Comparison of ENCODE assay signal across 8 mouse cellular contexts in the genomic region with DNA sequence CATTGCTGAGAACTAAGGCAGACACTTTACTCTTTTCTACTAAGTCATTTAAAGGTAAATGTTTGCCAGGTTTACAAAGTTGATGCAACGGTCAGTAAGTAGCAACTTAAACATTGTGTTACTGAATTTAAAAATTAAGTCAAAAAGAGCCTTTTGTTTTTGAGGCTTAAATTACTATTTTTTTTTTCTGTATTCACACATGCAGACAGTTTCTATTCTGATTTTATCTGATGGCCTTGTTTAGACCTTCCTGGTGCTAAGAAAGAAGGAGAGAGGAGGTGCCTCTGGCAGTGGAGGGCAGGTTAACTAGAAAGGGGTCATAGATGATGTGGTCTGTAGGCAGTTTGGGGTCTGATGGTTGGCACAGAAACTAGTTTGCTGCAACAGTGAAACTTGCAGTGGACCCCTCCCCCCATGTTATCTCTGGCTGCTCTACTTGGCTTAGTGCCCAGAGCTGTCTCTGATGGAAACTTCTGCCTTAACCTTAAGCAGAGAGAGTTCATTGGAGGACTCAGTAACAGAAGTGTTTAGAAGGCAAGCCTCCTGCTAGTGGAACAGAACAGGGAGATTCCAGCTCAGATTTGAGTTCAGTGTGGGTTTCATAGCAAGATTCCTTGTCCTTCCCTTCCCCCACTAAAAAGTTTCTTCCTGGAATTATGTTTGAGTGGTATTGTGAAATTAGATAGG. TPM values are rescaled to one million over a fixed set of nuclear protein-coding genes. Genes with fewer than 3 reads are reported as not detected.
DNase-seq lines count a peak whose midpoint lies in the region; ATAC-seq and TF ChIP-seq lines count a peak whose summit lies in the region.

No protein-coding gene starts in this region.

- no peak for TF ChIP-seq CTCF in liver, adult 2 months (IDR thresholded peaks at IDR 0.05; ENCODE audit: low read depth, low read length)

- peak; percentile 92 for ATAC-seq in CD4-positive, CD25-positive, alpha-beta regulatory T cell, adult 4 months
- ATAC-seq in embryonic facial prominence, embryonic 11.5 days (replicated peaks; ENCODE audit: insufficient number of reproducible peaks, low FRiP score, low TSS enrichment, low read depth): 0 out of 2 replicates have a peak, but pooled peaks have one; percentile 18
- ATAC-seq in frontal cortex, adult (ENCODE audit: low TSS enrichment): no peak

- 69% methylated on average over 1 of the region's 1 CpGs for WGBS in embryonic facial prominence, embryonic 11.5 days
- 5% methylated on average over 1 of the region's 1 CpGs for WGBS in liver, adult 2 months

- H3K9ac ChIP-seq in embryonic facial prominence, embryonic 11.5 days (replicated peaks; ENCODE audit: low read length): no peak overlapping the region
- H3K9ac ChIP-seq in liver, adult 2 months (ENCODE audit: low read depth, low read length): no peak overlapping the region

- H3K9me3 ChIP-seq in embryonic facial prominence, embryonic 11.5 days (replicated peaks; ENCODE audit: control insufficient read depth, low read length): no peaks in the 10 kb centered on the region

- H3K36me3 ChIP-seq in embryonic facial prominence, embryonic 11.5 days (replicated peaks; ENCODE audit: control insufficient read depth, insufficient read depth, low read depth, low read length): no peaks in the 10 kb centered on the region; the same call in 1 of the 2 replicates
- peaks cover 2% of the 10 kb centered on the region; the same call in 1 of the 2 replicates for H3K36me3 ChIP-seq in liver, adult 2 months (ENCODE audit: control insufficient read depth, insufficient read depth, low read length)

- H3K4me2 ChIP-seq in embryonic facial prominence, embryonic 11.5 days (ENCODE audit: low read depth, low read length): peak overlapping the region; percentile 13; the same call in 1 of the 2 replicates

- no peaks in the 10 kb centered on the region; the same call in 1 of the 2 replicates for H3K4me1 ChIP-seq in embryonic facial prominence, embryonic 11.5 days (ENCODE audit: control insufficient read depth, insufficient read depth, low read length)
- peaks cover 30% of the 10 kb centered on the region for H3K4me1 ChIP-seq in liver, adult 2 months (ENCODE audit: control insufficient read depth, insufficient read depth, low read length)

- peaks cover 37% of the 10 kb centered on the region; the same call in 1 of the 2 replicates for H3K79me2 ChIP-seq in liver, adult 2 months (ENCODE audit: control insufficient read depth, insufficient read depth, low read length)

- intact Hi-C loops in heart, postnatal 36 days (cut with DNase I): no loop called here

- DNase-seq in gastrocnemius, adult 18-20 months (ENCODE audit: low spot score): peak; percentile 35
- DNase-seq in gastrocnemius, adult 8-10 months (ENCODE audit: low spot score in 2 of 2): no peak
- DNase-seq in embryonic facial prominence, embryonic 11.5 days (ENCODE audit: low spot score): peak; percentile 66
- peak; percentile 40 to 64 for DNase-seq in heart, postnatal 36 days
- DNase-seq in liver, adult 2 months (ENCODE audit: extremely low read depth, low read depth, low spot score): peak; percentile 76
- DNase-seq in ovary, postnatal 14 days (ENCODE audit: low spot score): peak; percentile 27

- no peak for TF ChIP-seq POLR2A in liver, adult 2 months (IDR thresholded peaks at IDR 0.05; ENCODE audit: extremely low read depth, insufficient read depth, low read length)

- H3K27me3 ChIP-seq in embryonic facial prominence, embryonic 11.5 days (ENCODE audit: control insufficient read depth, insufficient read depth, low read length): no peaks in the 10 kb centered on the region
- H3K27me3 ChIP-seq in liver, adult 2 months (ENCODE audit: control insufficient read depth, insufficient read depth, low read length): no peaks in the 10 kb centered on the region

- H3K4me3 ChIP-seq in embryonic facial prominence, embryonic 11.5 days (ENCODE audit: low read depth, low read length): no peak overlapping the region
- H3K4me3 ChIP-seq in liver, adult 2 months (ENCODE audit: insufficient read depth, low read depth, low read length): no peak overlapping the region

- no peak overlapping the region for H3K27ac ChIP-seq in embryonic facial prominence, embryonic 11.5 days (replicated peaks; ENCODE audit: low read depth, low read length)
- H3K27ac ChIP-seq in liver, adult 2 months (replicated peaks; ENCODE audit: insufficient read depth, low read depth, low read length): no peak overlapping the region

RNA-seq across cellular contexts. Expression of a gene that starts 23.0 kb away (rescaled TPM):
- 100 to 1,000 TPM; 211 to 216 TPM for total RNA-seq in gastrocnemius, adult 18-20 months (2021)
- total RNA-seq in gastrocnemius, adult 8-10 months (2022): 100 to 1,000 TPM; 209 to 234 (median 219) TPM
- 10 to 100 TPM; 14.6 to 24.5 TPM for polyA plus RNA-seq in CD4-positive, CD25-positive, alpha-beta regulatory T cell, adult 4 months (2017; shearing (Covaris generic))
- polyA plus RNA-seq in embryonic facial prominence, embryonic 11.5 days (2014; fragmentation: Nextera tagmentation; extraction: Ambion mirVana): 50.6 and 59.5 TPM in 2 replicates
- total RNA-seq in heart, postnatal 36 days (2021): 100 to 1,000 TPM; 134 to 142 TPM
- 46.7 and 59.9 TPM in 2 replicates for total RNA-seq in liver, adult 2 months (2014; rRNA removed)
- 63.3 and 71.0 TPM in 2 replicates for polyA plus RNA-seq in liver, adult 2 months (2012; rRNA removed)

RNA-seq across cellular contexts. Expression of a gene that starts 57.6 kb away (rescaled TPM):
- 10 to 100 TPM; 26.5 to 32.8 TPM for total RNA-seq in gastrocnemius, adult 18-20 months (2021)
- total RNA-seq in gastrocnemius, adult 8-10 months (2022): 10 to 100 TPM; 12.1 to 28.3 (median 24.5) TPM
- not detected for polyA plus RNA-seq in CD4-positive, CD25-positive, alpha-beta regulatory T cell, adult 4 months (2017; shearing (Covaris generic))
- 1.8 and 2.1 TPM in 2 replicates for polyA plus RNA-seq in embryonic facial prominence, embryonic 11.5 days (2014; fragmentation: Nextera tagmentation; extraction: Ambion mirVana)
- total RNA-seq in heart, postnatal 36 days (2021): 10 to 100 TPM; 15.0 to 18.3 TPM
- under 0.01 and 0.09 TPM in 2 replicates for total RNA-seq in liver, adult 2 months (2014; rRNA removed)
- 0.37 and 0.64 TPM in 2 replicates for polyA plus RNA-seq in liver, adult 2 months (2012; rRNA removed)

Comparison
In these comparisons a context has a peak if more than half of its experiments do, and no peak if none do; other contexts are left out.
1. DNase-seq: peak in gastrocnemius, adult 18-20 months (single experiment), embryonic facial prominence, embryonic 11.5 days (single experiment), heart, postnatal 36 days (2 of 2), liver, adult 2 months (single experiment) and ovary, postnatal 14 days (single experiment); none in gastrocnemius, adult 8-10 months (0 of 2).
2. RNA of a gene that starts 57.6 kb away (total RNA-seq): 26.5 to 32.8 TPM in gastrocnemius, adult 18-20 months, 12.1 to 28.3 TPM in gastrocnemius, adult 8-10 months and 15.0 to 18.3 TPM in heart, postnatal 36 days; under 0.01 to 0.09 TPM in liver, adult 2 months; every median in the first group is over 10 times any median in the second.